Mouse (Mus musculus): Measurements from ENCODE around the gene Hgfac. TPM values are rescaled to one million over a fixed set of nuclear protein-coding genes. Genes with fewer than 3 reads are reported as not detected.

Gene Hgfac
- polyA plus RNA-seq (2014; fragmentation: Nextera tagmentation; extraction: Ambion mirVana), result 0.40 TPM in 1 of 2 replicates, not detected in the other

DNA sequence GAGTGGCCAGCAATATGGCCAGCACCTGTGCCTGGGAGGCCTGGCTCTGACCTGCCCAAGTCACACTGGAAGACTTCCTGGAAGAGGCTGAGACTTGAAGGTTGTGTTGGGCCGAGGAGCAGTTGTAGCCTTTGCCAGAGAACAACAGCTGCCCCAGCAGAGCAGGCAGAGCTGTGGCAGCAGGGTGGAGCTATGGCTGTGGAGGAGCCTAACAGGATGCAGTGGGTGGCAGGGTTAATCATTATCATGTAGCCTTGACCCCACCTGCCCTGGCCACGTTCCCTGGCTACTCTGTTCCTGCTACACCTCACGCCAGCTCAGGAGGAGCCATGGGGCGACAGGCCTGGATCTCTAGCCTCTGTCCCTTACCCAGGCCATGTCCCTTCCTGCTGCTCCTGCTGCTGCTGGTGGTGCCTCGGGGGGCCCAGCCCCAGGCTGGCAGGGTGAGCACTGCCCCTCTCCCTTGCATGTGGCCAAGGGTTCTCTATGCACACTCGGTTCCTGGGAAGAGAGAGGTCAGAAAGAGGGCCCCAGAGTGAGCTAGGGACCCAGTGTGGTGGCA lies at the start of gene Hgfac:
Gene Hgfac, plus strand, starts transcription at position 242 of the 562 bp plus-strand sequence.
- Histone ChIP-seq H3K9ac (ENCODE audit: low read length) (no peak within 1 kb of the TSS), H3K27me3 (ENCODE audit: control insufficient read depth, insufficient read depth, low read length) (no peaks in the 10 kb centered on the region), H3K27ac (replicated peaks; ENCODE audit: low read depth, low read length) (no peak within 1 kb of the TSS), H3K36me3 (ENCODE audit: control insufficient read depth, insufficient read depth, low read length) (no peaks in the 10 kb centered on the region), H3K4me3 (ENCODE audit: low read depth, low read length) (no peak within 1 kb of the TSS), H3K4me1 (ENCODE audit: control insufficient read depth, insufficient read depth, low read length) (no peaks in the 10 kb centered on the region), H3K4me2 (ENCODE audit: low read depth, severe bottlenecking) (no peak within 1 kb of the TSS), H3K9me3 (ENCODE audit: control insufficient read depth, low read length) (no peaks in the 10 kb centered on the region)
- no peak for ATAC-seq (ENCODE audit: insufficient number of reproducible peaks, low FRiP score, low TSS enrichment, low read depth)
- WGBS, result 58% methylated on average over 6 of the region's 6 CpGs
- no peak for DNase-seq (ENCODE audit: low spot score)

GRCm38 (mm10) chr5:34998754-34999153 lies 42.6 kb upstream of the Hgfac start:
- H3K4me2 ChIP-seq (ENCODE audit: low read depth, severe bottlenecking), result no peak overlapping the region; the same call in 1 of the 2 replicates
- no peak overlapping the region for H3K4me3 ChIP-seq (ENCODE audit: low read depth, low read length)
- no peak for ATAC-seq (ENCODE audit: insufficient number of reproducible peaks, low FRiP score, low TSS enrichment, low read depth)
- H3K27me3 ChIP-seq (ENCODE audit: control insufficient read depth, insufficient read depth, low read length), result no peaks in the 10 kb centered on the region
- WGBS, result 50% methylated on average over 3 of the region's 3 CpGs
- DNase-seq (ENCODE audit: low spot score), result no peak
- H3K9ac ChIP-seq (ENCODE audit: low read length), result no peak overlapping the region
- no peak overlapping the region for H3K27ac ChIP-seq (replicated peaks; ENCODE audit: low read depth, low read length)
- H3K36me3 ChIP-seq (ENCODE audit: control insufficient read depth, insufficient read depth, low read length), result 0 out of 2 replicates have a peak, but pooled peaks cover 2% of the 10 kb centered on the region
- H3K9me3 ChIP-seq (ENCODE audit: control insufficient read depth, low read length), result no peaks in the 10 kb centered on the region
- no peaks in the 10 kb centered on the region for H3K4me1 ChIP-seq (ENCODE audit: control insufficient read depth, insufficient read depth, low read length)

GRCm38 (mm10) chr5:34999281-34999680 lies 42.0 kb upstream of the Hgfac start:
- DNase-seq (ENCODE audit: low spot score), result no peak
- Histone ChIP-seq H3K36me3 (ENCODE audit: control insufficient read depth, insufficient read depth, low read length) (0 out of 2 replicates have a peak, but pooled peaks cover 2% of the 10 kb centered on the region), H3K4me3 (ENCODE audit: low read depth, low read length) (no peak overlapping the region), H3K4me2 (ENCODE audit: low read depth, severe bottlenecking) (no peak overlapping the region), H3K9me3 (ENCODE audit: control insufficient read depth, low read length) (no peaks in the 10 kb centered on the region), H3K4me1 (ENCODE audit: control insufficient read depth, insufficient read depth, low read length) (no peaks in the 10 kb centered on the region), H3K9ac (ENCODE audit: low read length) (no peak overlapping the region), H3K27ac (replicated peaks; ENCODE audit: low read depth, low read length) (no peak overlapping the region), H3K27me3 (ENCODE audit: control insufficient read depth, insufficient read depth, low read length) (no peaks in the 10 kb centered on the region)
- 71% methylated on average over 6 of the region's 6 CpGs for WGBS
- ATAC-seq (ENCODE audit: insufficient number of reproducible peaks, low FRiP score, low TSS enrichment, low read depth), result no peak

- no peaks in the 10 kb centered on the region for H3K27me3 ChIP-seq (ENCODE audit: control insufficient read depth, insufficient read depth, low read length)
- H3K27ac ChIP-seq (replicated peaks; ENCODE audit: low read depth, low read length), result no peak overlapping the region
- DNase-seq (ENCODE audit: low spot score), result no peak
- no peak for ATAC-seq (ENCODE audit: insufficient number of reproducible peaks, low FRiP score, low TSS enrichment, low read depth)
- H3K9me3 ChIP-seq (ENCODE audit: control insufficient read depth, low read length), result no peaks in the 10 kb centered on the region
- no peaks in the 10 kb centered on the region for H3K4me1 ChIP-seq (ENCODE audit: control insufficient read depth, insufficient read depth, low read length)
- no peak overlapping the region for H3K9ac ChIP-seq (ENCODE audit: low read length)
- no peaks in the 10 kb centered on the region for H3K36me3 ChIP-seq (ENCODE audit: control insufficient read depth, insufficient read depth, low read length)
- no peak overlapping the region for H3K4me2 ChIP-seq (ENCODE audit: low read depth, severe bottlenecking)
- no peak overlapping the region for H3K4me3 ChIP-seq (ENCODE audit: low read depth, low read length)
Observed at GRCm38 (mm10) chr5:35000323-35000722, 41.0 kb upstream of the Hgfac start.

DNA sequence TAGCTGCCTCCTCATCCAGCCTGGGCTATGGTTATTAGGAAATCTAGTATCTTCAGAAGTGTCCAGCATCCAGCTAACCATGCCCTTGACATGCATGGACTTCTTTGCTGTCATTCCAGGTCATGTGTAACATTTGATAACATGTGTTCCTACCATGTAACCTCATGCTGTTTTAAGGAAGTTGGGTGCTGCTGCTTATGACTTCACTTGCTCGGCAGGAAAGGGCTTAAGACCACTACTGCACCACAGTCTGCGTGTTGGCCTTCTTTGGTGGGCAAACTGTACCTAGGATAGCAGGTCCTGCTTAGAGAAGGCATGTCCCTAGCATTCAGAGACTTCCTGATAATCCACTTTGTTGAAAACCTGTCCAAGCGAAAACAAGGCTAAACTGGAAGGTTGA lies 40.2 kb upstream of the Hgfac start:
- Histone ChIP-seq H3K4me1 (ENCODE audit: control insufficient read depth, insufficient read depth, low read length) (no peaks in the 10 kb centered on the region), H3K4me2 (ENCODE audit: low read depth, severe bottlenecking) (no peak overlapping the region), H3K27me3 (ENCODE audit: control insufficient read depth, insufficient read depth, low read length) (no peaks in the 10 kb centered on the region), H3K9me3 (ENCODE audit: control insufficient read depth, low read length) (no peaks in the 10 kb centered on the region), H3K36me3 (ENCODE audit: control insufficient read depth, insufficient read depth, low read length) (no peaks in the 10 kb centered on the region), H3K9ac (ENCODE audit: low read length) (no peak overlapping the region), H3K4me3 (ENCODE audit: low read depth, low read length) (no peak overlapping the region), H3K27ac (replicated peaks; ENCODE audit: low read depth, low read length) (no peak overlapping the region)
- DNase-seq (ENCODE audit: low spot score) (no peak), ATAC-seq (ENCODE audit: insufficient number of reproducible peaks, low FRiP score, low TSS enrichment, low read depth) (no peak)
- WGBS, result 81% methylated on average over 3 of the region's 3 CpGs

- 66% methylated on average over 7 of the region's 7 CpGs for WGBS
- H3K9me3 ChIP-seq (ENCODE audit: control insufficient read depth, low read length), result no peaks in the 10 kb centered on the region
- ATAC-seq (ENCODE audit: insufficient number of reproducible peaks, low FRiP score, low TSS enrichment, low read depth), result no peak
- no peaks in the 10 kb centered on the region for H3K27me3 ChIP-seq (ENCODE audit: control insufficient read depth, insufficient read depth, low read length)
- no peak overlapping the region for H3K9ac ChIP-seq (ENCODE audit: low read length)
- no peak overlapping the region for H3K4me3 ChIP-seq (ENCODE audit: low read depth, low read length)
- no peaks in the 10 kb centered on the region for H3K4me1 ChIP-seq (ENCODE audit: control insufficient read depth, insufficient read depth, low read length)
- H3K27ac ChIP-seq (replicated peaks; ENCODE audit: low read depth, low read length), result no peak overlapping the region
- H3K4me2 ChIP-seq (ENCODE audit: low read depth, severe bottlenecking), result no peak overlapping the region
- H3K36me3 ChIP-seq (ENCODE audit: control insufficient read depth, insufficient read depth, low read length), result no peaks in the 10 kb centered on the region
- DNase-seq (ENCODE audit: low spot score), result no peak
Observed at GRCm38 (mm10) chr5:35003611-35004162, 37.6 kb upstream of the Hgfac start.

- no peaks in the 10 kb centered on the region for H3K36me3 ChIP-seq (ENCODE audit: control insufficient read depth, insufficient read depth, low read length)
- ATAC-seq (ENCODE audit: insufficient number of reproducible peaks, low FRiP score, low TSS enrichment, low read depth), result no peak
- H3K9me3 ChIP-seq (ENCODE audit: control insufficient read depth, low read length), result no peaks in the 10 kb centered on the region
- 93% methylated on average over 2 of the region's 2 CpGs for WGBS
- no peak for DNase-seq (ENCODE audit: low spot score)
- no peaks in the 10 kb centered on the region for H3K27me3 ChIP-seq (ENCODE audit: control insufficient read depth, insufficient read depth, low read length)
- no peak overlapping the region for H3K27ac ChIP-seq (replicated peaks; ENCODE audit: low read depth, low read length)
- no peaks in the 10 kb centered on the region for H3K4me1 ChIP-seq (ENCODE audit: control insufficient read depth, insufficient read depth, low read length)
- no peak overlapping the region for H3K4me2 ChIP-seq (ENCODE audit: low read depth, severe bottlenecking)
- H3K9ac ChIP-seq (ENCODE audit: low read length), result no peak overlapping the region
- no peak overlapping the region for H3K4me3 ChIP-seq (ENCODE audit: low read depth, low read length)
Observed at GRCm38 (mm10) chr5:35004769-35005168, 36.5 kb upstream of the Hgfac start.

GRCm38 (mm10) chr5:35005659-35006058 lies 35.6 kb upstream of the Hgfac start:
- Histone ChIP-seq H3K27me3 (ENCODE audit: control insufficient read depth, insufficient read depth, low read length) (no peaks in the 10 kb centered on the region), H3K36me3 (ENCODE audit: control insufficient read depth, insufficient read depth, low read length) (no peaks in the 10 kb centered on the region), H3K4me3 (ENCODE audit: low read depth, low read length) (no peak overlapping the region), H3K9me3 (ENCODE audit: control insufficient read depth, low read length) (no peaks in the 10 kb centered on the region), H3K27ac (replicated peaks; ENCODE audit: low read depth, low read length) (no peak overlapping the region), H3K9ac (ENCODE audit: low read length) (no peak overlapping the region), H3K4me2 (ENCODE audit: low read depth, severe bottlenecking) (no peak overlapping the region), H3K4me1 (ENCODE audit: control insufficient read depth, insufficient read depth, low read length) (no peaks in the 10 kb centered on the region)
- ATAC-seq (ENCODE audit: insufficient number of reproducible peaks, low FRiP score, low TSS enrichment, low read depth) (no peak), DNase-seq (ENCODE audit: low spot score) (no peak)
- 97% methylated on average over 3 of the region's 3 CpGs for WGBS

GRCm38 (mm10) chr5:35006599-35006998 lies 34.7 kb upstream of the Hgfac start:
- DNase-seq (ENCODE audit: low spot score), result no peak
- Histone ChIP-seq H3K9ac (ENCODE audit: low read length) (no peak overlapping the region), H3K36me3 (ENCODE audit: control insufficient read depth, insufficient read depth, low read length) (no peaks in the 10 kb centered on the region), H3K27ac (replicated peaks; ENCODE audit: low read depth, low read length) (no peak overlapping the region), H3K4me2 (ENCODE audit: low read depth, severe bottlenecking) (no peak overlapping the region), H3K4me1 (ENCODE audit: control insufficient read depth, insufficient read depth, low read length) (no peaks in the 10 kb centered on the region), H3K27me3 (ENCODE audit: control insufficient read depth, insufficient read depth, low read length) (no peaks in the 10 kb centered on the region), H3K4me3 (ENCODE audit: low read depth, low read length) (no peak overlapping the region), H3K9me3 (ENCODE audit: control insufficient read depth, low read length) (no peaks in the 10 kb centered on the region)
- ATAC-seq (ENCODE audit: insufficient number of reproducible peaks, low FRiP score, low TSS enrichment, low read depth), result no peak
- WGBS, result 60% methylated on average over 2 of the region's 2 CpGs

Data from limb, embryonic 11.5 days (tissue).